Mouse (Mus musculus) liver, embryonic 14.5 days (tissue): ENCODE results near the gene Rad54l2. TPM values are rescaled to one million over a fixed set of nuclear protein-coding genes. Genes with fewer than 3 reads are reported as not detected.
A peak's percentile ranks its signal among the peaks of the same experiment; 100 is the strongest.

ENCODE experiments used
- ATAC-seq: fragments of 200-750 bp; cut with Nextera tagmentation; 2 replicates; pipeline ENCODE4 v1.8.0; 2017; ENCODE audit warnings: moderate number of reproducible peaks, mild to moderate bottlenecking, moderate library complexity; ENCODE audit not compliant: insufficient read depth
- DNase-seq, 3 experiments: peaks; one replicate each; pipeline ENCODE4 v3.0.0-alpha.2; 2012 to 2013; ENCODE audit warnings: low read depth in 3 of 3, low spot score in 3 of 3
- H3K27ac ChIP-seq: fragments of 300-500 bp; sonication (generic); 2 replicates; pipeline ENCODE4 v1.5.1; 2014; ENCODE audit warnings: moderate library complexity, mild to moderate bottlenecking, control low read depth, inconsistent platforms
- H3K27me3 ChIP-seq: fragments of 300-500 bp; sonication (generic); 2 replicates; pipeline ENCODE4 v1.6.1; 2014; ENCODE audit warnings: mild to moderate bottlenecking, low read length, moderate library complexity; ENCODE audit not compliant: control insufficient read depth, insufficient read depth
- H3K36me3 ChIP-seq: fragments of 300-500 bp; sonication (generic); replicated peaks from 2 replicates; pipeline ENCODE4 v1.6.1; 2014; ENCODE audit warnings: low read depth; ENCODE audit not compliant: control insufficient read depth, insufficient read depth
- H3K4me1 ChIP-seq, 2 experiments: fragments of 200-500 bp in 1 of 2; fragments of 300-500 bp in 1 of 2; sonication (generic) in 1 of 2; replicated peaks; 2 replicates each; pipeline ENCODE4 v1.6.1; 2012 to 2014; ENCODE audit warnings: antibody characterized with exemption in 1 of 2, inconsistent platforms in 1 of 2, low read length in 1 of 2; ENCODE audit not compliant: control insufficient read depth in 2 of 2, insufficient read depth in 2 of 2
- H3K4me2 ChIP-seq: fragments of 300-500 bp; sonication (generic); 2 replicates; pipeline ENCODE4 v1.6.1; 2014; ENCODE audit warnings: low read depth, mild to moderate bottlenecking, control low read depth, moderate library complexity
- H3K4me3 ChIP-seq, 2 experiments: fragments of 200-500 bp in 1 of 2; fragments of 300-500 bp in 1 of 2; sonication (generic) in 1 of 2; 2 replicates each; pipeline ENCODE4 v1.5.1; 2012 to 2014; ENCODE audit warnings: low read depth in 2 of 2, low read length in 2 of 2, mild to moderate bottlenecking in 2 of 2, control low read depth in 1 of 2, inconsistent platforms in 1 of 2, moderate library complexity in 1 of 2; ENCODE audit not compliant: insufficient read depth in 1 of 2
- H3K9ac ChIP-seq: fragments of 300-500 bp; sonication (generic); replicated peaks from 2 replicates; pipeline ENCODE4 v1.6.1; 2014; ENCODE audit warnings: mild to moderate bottlenecking, control low read depth, moderate library complexity
- H3K9me3 ChIP-seq: fragments of 300-500 bp; sonication (generic); 2 replicates; pipeline ENCODE4 v1.6.1; 2016; ENCODE audit warnings: low read length, mixed read lengths; ENCODE audit not compliant: control insufficient read depth
- CTCF ChIP-seq: IDR thresholded peaks from 2 replicates; pipeline ENCODE4 v1.5.1; 2016; ENCODE audit warnings: antibody characterized with exemption, low read depth, control low read depth
- EP300 ChIP-seq: IDR thresholded peaks from 2 replicates; pipeline ENCODE4 v1.6.1; 2016; ENCODE audit warnings: antibody characterized with exemption, low read depth
- WGBS: fragments of 180-500 bp; shearing (Covaris S2); extraction: QIAGEN DNeasy Blood & Tissue Kit; methylation state at CpG from one replicate; pipeline ENCODE4 v1.1.7; 2014; ENCODE audit not compliant: insufficient replicate concordance; 5-methylcytosine and 5-hydroxymethylcytosine counted together
- polyA plus RNA-seq, 2 experiments: library from polyadenylated mRNA; depleted of rRNA in 1 of 2; stranded (reverse) in 1 of 2; unstranded in 1 of 2; fragments of >200 nt; fragmentation: Nextera tagmentation in 1 of 2; extraction: Ambion mirVana in 1 of 2; gene quantifications; 2 replicates each; pipeline versions ENCODE4 v1.2.1 to v1.2.3; 2012 to 2014

Gene Rad54l2
- polyA plus RNA-seq, 2 experiments = 0.96 to 2.4 TPM

DNA sequence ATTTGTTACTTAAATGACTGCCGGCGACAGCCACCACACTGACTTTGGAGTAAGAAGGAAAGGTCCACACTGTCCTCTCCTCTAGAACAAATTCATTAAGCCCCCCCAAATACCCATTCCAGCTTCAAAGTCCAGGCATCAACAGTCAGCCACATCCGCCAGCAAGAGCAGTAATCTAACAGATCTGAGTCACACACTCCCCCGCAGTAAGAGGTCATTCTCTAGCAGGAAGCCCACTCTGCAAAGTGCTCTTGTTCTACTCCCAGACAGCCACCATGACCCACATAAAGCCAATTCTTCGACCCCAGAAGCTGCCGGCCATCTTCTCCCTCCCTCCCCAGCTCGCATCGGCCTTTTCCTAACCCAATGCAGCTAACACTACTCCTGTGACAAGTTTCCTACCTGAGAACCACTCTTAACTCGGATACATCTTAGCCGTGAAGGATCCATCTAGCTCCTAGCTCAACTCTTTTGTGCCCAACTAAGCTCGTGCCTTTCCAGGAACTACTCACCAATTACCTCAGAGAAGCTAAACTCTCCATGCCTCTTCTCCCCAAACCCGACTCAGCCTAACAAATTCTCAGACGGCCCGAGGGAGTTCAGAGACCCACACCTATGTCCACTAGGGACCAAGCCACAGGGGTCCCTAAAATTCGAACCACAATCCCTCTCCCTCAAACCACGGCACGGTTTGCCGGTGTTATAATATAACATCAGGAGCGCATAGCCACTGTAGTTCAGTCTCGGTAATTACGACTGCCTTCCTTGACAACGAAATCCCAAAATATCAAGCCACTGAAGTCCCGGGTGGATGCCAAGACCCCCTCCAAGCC is 799 bp downstream of the Rad54l2 start:
- Histone ChIP-seq H3K27ac (peak overlapping the region; percentile 46), H3K4me2 (peak overlapping the region; percentile 79), H3K9me3 (no peaks in the 10 kb centered on the region), H3K27me3 (no peaks in the 10 kb centered on the region), H3K9ac (peak overlapping the region; percentile 99), H3K4me3 (peak overlapping the region; percentile 98 to 100), H3K4me1 (peaks cover 3 to 21% of the 10 kb centered on the region in 2 experiments; a peak in 3 of 4 replicates), H3K36me3 (no peaks in the 10 kb centered on the region)
- 5% methylated on average over 23 of the region's 23 CpGs for WGBS
- ATAC-seq (peak; percentile 22; the same call in 1 of the 2 replicates), DNase-seq (peak in 1 of 3 experiments; percentile 17)
- no peak for TF ChIP-seq EP300
- TF ChIP-seq CTCF = no peak

DNA sequence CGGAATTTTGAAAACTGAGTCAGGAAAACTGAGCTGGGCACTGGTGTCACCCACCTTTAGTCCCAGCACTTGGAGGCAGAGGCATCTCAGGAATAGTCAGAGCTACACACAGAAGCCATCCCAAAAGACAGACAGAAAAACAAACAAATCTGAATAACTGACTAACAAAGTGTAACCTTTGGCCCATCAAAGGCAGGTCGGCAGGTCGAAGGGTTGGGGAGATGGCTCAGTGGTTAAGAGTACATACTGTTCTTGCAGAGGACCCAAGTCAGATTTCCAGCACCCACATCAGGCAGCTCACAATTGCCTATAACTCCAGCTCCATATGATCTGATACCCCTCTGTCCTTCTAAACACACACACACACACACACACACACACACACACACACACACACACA is 3.8 kb downstream of the Rad54l2 start:
- WGBS = 64% methylated on average over 3 of the region's 3 CpGs
- H3K9ac ChIP-seq = no peak overlapping the region
- H3K27ac ChIP-seq = no peak overlapping the region

DNA sequence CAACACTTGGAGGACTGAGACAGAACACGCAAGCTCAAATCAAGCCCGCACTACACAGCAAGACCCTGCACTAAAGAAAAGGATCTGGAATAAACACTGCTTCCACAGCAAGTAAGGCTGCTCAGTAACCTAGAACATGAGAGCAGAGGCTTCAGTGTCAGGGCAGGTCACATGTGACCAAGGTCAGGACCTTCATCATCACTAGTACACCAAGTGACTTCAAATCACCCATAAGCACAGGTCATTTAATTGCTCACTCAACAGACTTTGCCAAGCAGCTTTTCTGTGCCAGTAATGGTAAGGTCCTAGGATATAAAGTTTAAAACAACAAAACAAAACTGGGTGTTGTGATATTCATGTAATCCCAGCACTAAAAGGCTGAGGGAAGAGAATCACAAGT is 5.4 kb downstream of the Rad54l2 start:
- Histone ChIP-seq H3K27me3 (no peaks in the 10 kb centered on the region), H3K4me1 (peaks cover 0 to 13% of the 10 kb centered on the region in 2 experiments; a peak in 3 of 4 replicates), H3K9ac (no peak overlapping the region), H3K4me2 (no peak overlapping the region), H3K27ac (no peak overlapping the region), H3K4me3 (no peak overlapping the region), H3K36me3 (no peaks in the 10 kb centered on the region), H3K9me3 (no peaks in the 10 kb centered on the region)
- TF ChIP-seq CTCF (no peak), EP300 (no peak)
- 81% methylated on average over 2 of the region's 2 CpGs for WGBS
- DNase-seq = no peak
- ATAC-seq = no peak

More for the DNA sequence above, 3.8 kb downstream of the Rad54l2 start:
- TF ChIP-seq CTCF (no peak), EP300 (no peak)
- H3K36me3 ChIP-seq = no peaks in the 10 kb centered on the region
- H3K27me3 ChIP-seq = no peaks in the 10 kb centered on the region
- no peak overlapping the region for H3K4me3 ChIP-seq
- peaks cover 3 to 18% of the 10 kb centered on the region in 2 experiments; a peak in 3 of 4 replicates for H3K4me1 ChIP-seq
- ATAC-seq (no peak), DNase-seq (no peak)
- H3K9me3 ChIP-seq = no peaks in the 10 kb centered on the region
- no peak overlapping the region for H3K4me2 ChIP-seq

DNA sequence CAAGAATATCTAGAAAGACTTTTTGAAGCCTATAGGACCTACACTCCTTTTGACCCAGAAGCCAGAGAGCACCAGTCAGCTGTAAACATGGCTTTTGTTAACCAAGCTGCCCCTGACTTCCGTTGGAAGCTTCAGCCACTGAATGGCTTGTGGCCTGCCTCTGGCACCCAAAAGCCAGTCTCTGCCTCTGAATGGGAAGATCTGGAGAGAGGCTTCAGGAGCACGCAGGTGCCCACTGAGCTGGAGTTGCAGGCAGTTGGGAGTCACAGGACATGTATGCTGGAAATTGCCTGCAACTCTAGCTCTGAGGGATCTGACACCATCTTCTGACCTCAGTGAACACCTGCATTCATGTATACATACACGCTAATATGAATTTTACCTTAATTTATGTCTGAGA is 8.9 kb downstream of the Rad54l2 start:
- ATAC-seq (no peak), DNase-seq (no peak)
- no peak overlapping the region for H3K27ac ChIP-seq
- no peaks in the 10 kb centered on the region for H3K27me3 ChIP-seq
- 60% methylated on average over 3 of the region's 3 CpGs for WGBS
- no peaks in the 10 kb centered on the region for H3K36me3 ChIP-seq
- TF ChIP-seq EP300 = no peak
- TF ChIP-seq CTCF = no peak
- H3K9me3 ChIP-seq = no peaks in the 10 kb centered on the region
- peaks cover 0 to 9% of the 10 kb centered on the region in 2 experiments; a peak in 2 of 4 replicates for H3K4me1 ChIP-seq
- H3K4me2 ChIP-seq = no peak overlapping the region
- no peak overlapping the region for H3K4me3 ChIP-seq
- H3K9ac ChIP-seq = no peak overlapping the region

DNA sequence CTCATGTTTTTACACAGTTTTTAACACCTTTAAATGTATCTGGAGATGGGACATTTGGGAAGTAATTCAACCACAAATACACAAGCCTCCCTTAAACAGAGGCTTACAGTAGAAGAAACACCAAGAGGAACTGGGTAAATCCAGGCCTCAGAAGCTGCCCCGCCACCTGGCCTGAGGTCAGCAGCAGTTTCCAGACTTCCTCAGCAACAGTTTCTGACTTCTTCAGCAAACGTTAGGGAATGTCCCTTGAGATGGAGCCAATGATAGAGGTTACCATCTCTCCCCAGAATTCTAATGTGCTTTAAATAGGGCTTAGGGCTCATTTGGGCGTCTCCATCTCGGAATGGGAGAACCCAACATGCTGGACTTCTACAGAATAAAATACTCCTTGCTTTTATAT is 10.7 kb downstream of the Rad54l2 start:
- Histone ChIP-seq H3K36me3 (no peaks in the 10 kb centered on the region), H3K9me3 (no peaks in the 10 kb centered on the region), H3K4me1 (peaks cover 0 to 10% of the 10 kb centered on the region in 2 experiments), H3K27ac (no peak overlapping the region), H3K9ac (no peak overlapping the region), H3K27me3 (no peaks in the 10 kb centered on the region), H3K4me3 (no peak overlapping the region), H3K4me2 (no peak overlapping the region)
- TF ChIP-seq EP300 = no peak
- no peak for TF ChIP-seq CTCF
- ATAC-seq (no peak), DNase-seq (no peak)
- WGBS = 67% methylated on average over 4 of the region's 4 CpGs
